15 mouse cellular contexts compared by ENCODE assay signal in genomic region chr1:162388442-162389165, GRCm38 (mm10).
DNase-seq lines count a peak whose midpoint lies in the region; ATAC-seq and TF ChIP-seq lines count a peak whose summit lies in the region.
"Had no signal": no experiment of that assay in that cellular context is flagged by ENCODE, and none has a peak within 500 bp of the region (broad histone marks: within the 10 kb centered on the region; RNA-seq: fewer than 3 reads in every experiment).

No protein-coding gene starts in this region.

- no peaks in the 10 kb centered on the region for H3K27me3 ChIP-seq in embryonic facial prominence, embryonic 14.5 days (replicated peaks; ENCODE audit: control insufficient read depth, insufficient read depth, low read length)
- no peaks in the 10 kb centered on the region for H3K27me3 ChIP-seq in embryonic facial prominence, embryonic 10.5 days (replicated peaks; ENCODE audit: low read depth, poor library complexity, severe bottlenecking)
- no peaks in the 10 kb centered on the region for H3K27me3 ChIP-seq in kidney, postnatal 0 days (ENCODE audit: insufficient read depth, low read length)
- H3K27me3 ChIP-seq in intestine, embryonic 15.5 days (replicated peaks) = no peaks in the 10 kb centered on the region
- H3K27me3 ChIP-seq: embryonic facial prominence, embryonic 13.5 days; heart, embryonic 15.5 days; liver, embryonic 12.5 days had no signal

- no peak overlapping the region for H3K9ac ChIP-seq in embryonic facial prominence, embryonic 14.5 days (ENCODE audit: low read depth, low read length)
- no peak overlapping the region for H3K9ac ChIP-seq in kidney, postnatal 0 days (ENCODE audit: low read depth, low read length)
- H3K9ac ChIP-seq in intestine, embryonic 15.5 days = no peak overlapping the region
- H3K9ac ChIP-seq: embryonic facial prominence, embryonic 13.5 days; heart, embryonic 15.5 days; liver, embryonic 12.5 days had no signal

- no peak overlapping the region for H3K4me2 ChIP-seq in embryonic facial prominence, embryonic 14.5 days (ENCODE audit: low read depth, low read length)
- H3K4me2 ChIP-seq in kidney, postnatal 0 days (ENCODE audit: low read length) = no peak overlapping the region
- no peak overlapping the region for H3K4me2 ChIP-seq in intestine, embryonic 15.5 days (replicated peaks)
- H3K4me2 ChIP-seq: embryonic facial prominence, embryonic 13.5 days; heart, embryonic 15.5 days; liver, embryonic 12.5 days had no signal

- no peaks in the 10 kb centered on the region for H3K9me3 ChIP-seq in embryonic facial prominence, embryonic 14.5 days (ENCODE audit: control insufficient read depth, low read length)
- no peaks in the 10 kb centered on the region for H3K9me3 ChIP-seq in embryonic facial prominence, embryonic 10.5 days
- no peaks in the 10 kb centered on the region for H3K9me3 ChIP-seq in kidney, postnatal 0 days (replicated peaks; ENCODE audit: low read length)
- H3K9me3 ChIP-seq in intestine, embryonic 15.5 days = no peaks in the 10 kb centered on the region
- H3K9me3 ChIP-seq: embryonic facial prominence, embryonic 13.5 days; heart, embryonic 15.5 days; liver, embryonic 12.5 days had no signal

- no peak overlapping the region for H3K27ac ChIP-seq in embryonic facial prominence, embryonic 14.5 days (replicated peaks; ENCODE audit: low read depth, low read length)
- H3K27ac ChIP-seq in embryonic facial prominence, embryonic 10.5 days (replicated peaks) = no peak overlapping the region
- no peak overlapping the region; the same call in 1 of the 2 replicates for H3K27ac ChIP-seq in kidney, postnatal 0 days
- H3K27ac ChIP-seq in intestine, embryonic 15.5 days = no peak overlapping the region
- H3K27ac ChIP-seq: embryonic facial prominence, embryonic 13.5 days; heart, embryonic 15.5 days; liver, embryonic 12.5 days had no signal

- DNase-seq in embryonic facial prominence, embryonic 14.5 days (ENCODE audit: low spot score) = peak; percentile 57
- no peak for DNase-seq in embryonic facial prominence, embryonic 10.5 days (ENCODE audit: low spot score)
- DNase-seq in kidney, postnatal 0 days (ENCODE audit: low spot score) = peak; percentile 21
- DNase-seq in kidney, adult 18-20 months = no peak
- DNase-seq in lung, postnatal 36 days = peak; percentile 81
- no peak for DNase-seq in cerebellum, adult 9-11 months
- DNase-seq in right cerebral cortex, adult 18-20 months = no peak
- DNase-seq: adrenal gland, postnatal 25 days; cerebellum, adult 18-20 months; layer of hippocampus, adult 9-11 months; thymus, postnatal 25 days had no signal

- ATAC-seq in embryonic facial prominence, embryonic 14.5 days (ENCODE audit: low read depth) = no peak
- no peak for ATAC-seq in kidney, postnatal 0 days (replicated peaks; ENCODE audit: low FRiP score, low read depth)
- peak; percentile 94 for ATAC-seq in intestine, embryonic 15.5 days
- ATAC-seq: liver, embryonic 12.5 days had no signal

- WGBS in embryonic facial prominence, embryonic 14.5 days = 68% methylated on average over 5 of the region's 5 CpGs
- WGBS in embryonic facial prominence, embryonic 10.5 days = 80% methylated on average over 5 of the region's 5 CpGs
- WGBS in kidney, postnatal 0 days = 64% methylated on average over 5 of the region's 5 CpGs
- WGBS in intestine, embryonic 15.5 days = 63% methylated on average over 5 of the region's 5 CpGs

- no peaks in the 10 kb centered on the region for H3K4me1 ChIP-seq in embryonic facial prominence, embryonic 14.5 days (ENCODE audit: control insufficient read depth, insufficient read depth, low read length)
- H3K4me1 ChIP-seq in embryonic facial prominence, embryonic 10.5 days = no peaks in the 10 kb centered on the region
- no peaks in the 10 kb centered on the region for H3K4me1 ChIP-seq in kidney, postnatal 0 days (replicated peaks; ENCODE audit: insufficient read depth, low read length)
- H3K4me1 ChIP-seq in intestine, embryonic 15.5 days (replicated peaks) = no peaks in the 10 kb centered on the region
- H3K4me1 ChIP-seq: embryonic facial prominence, embryonic 13.5 days; heart, embryonic 15.5 days; liver, embryonic 12.5 days had no signal

- H3K36me3 ChIP-seq in embryonic facial prominence, embryonic 14.5 days (ENCODE audit: control insufficient read depth, insufficient read depth, low read length) = no peaks in the 10 kb centered on the region
- H3K36me3 ChIP-seq in embryonic facial prominence, embryonic 10.5 days (replicated peaks) = no peaks in the 10 kb centered on the region
- H3K36me3 ChIP-seq in kidney, postnatal 0 days (ENCODE audit: insufficient read depth, low read length) = no peaks in the 10 kb centered on the region
- no peaks in the 10 kb centered on the region for H3K36me3 ChIP-seq in intestine, embryonic 15.5 days
- H3K36me3 ChIP-seq: embryonic facial prominence, embryonic 13.5 days; heart, embryonic 15.5 days; liver, embryonic 12.5 days had no signal

- no peak overlapping the region for H3K4me3 ChIP-seq in embryonic facial prominence, embryonic 14.5 days (ENCODE audit: low read depth, low read length)
- no peak overlapping the region for H3K4me3 ChIP-seq in embryonic facial prominence, embryonic 10.5 days
- no peak overlapping the region for H3K4me3 ChIP-seq in kidney, postnatal 0 days (replicated peaks; ENCODE audit: low read depth, low read length)
- H3K4me3 ChIP-seq in intestine, embryonic 15.5 days (replicated peaks) = no peak overlapping the region
- H3K4me3 ChIP-seq: embryonic facial prominence, embryonic 13.5 days; heart, embryonic 15.5 days; liver, embryonic 12.5 days had no signal

- TF ChIP-seq CTCF in kidney, postnatal 0 days (IDR thresholded peaks at IDR 0.05; ENCODE audit: low read depth) = no peak

Comparison
In these comparisons a context has a peak if more than half of its experiments do, and no peak if none do; other contexts are left out.
1. DNase-seq: peak in embryonic facial prominence, embryonic 14.5 days (single experiment), kidney, postnatal 0 days (single experiment) and lung, postnatal 36 days (single experiment); none in embryonic facial prominence, embryonic 10.5 days (single experiment), kidney, adult 18-20 months (single experiment), cerebellum, adult 9-11 months (single experiment) and right cerebral cortex, adult 18-20 months (single experiment).